Mouse (Mus musculus) neural tube, embryonic 11.5 days (tissue): ENCODE data around the gene Card11. TPM values are rescaled to one million over a fixed set of nuclear protein-coding genes. Genes with fewer than 3 reads are reported as not detected.

Experiments
- ATAC-seq: fragments of 200-750 bp; cut with Nextera tagmentation; 2 replicates; pipeline ENCODE4 v1.8.0; 2017; ENCODE audit warnings: moderate number of reproducible peaks, mild to moderate bottlenecking, moderate TSS enrichment, moderate library complexity; ENCODE audit not compliant: insufficient read depth, low FRiP score, low TSS enrichment
- DNase-seq: peaks from one replicate; pipeline ENCODE4 v3.0.0-alpha.2; 2015; ENCODE audit warnings: low spot score
- H3K27ac ChIP-seq: fragments of 300-500 bp; sonication (generic); 2 replicates; pipeline ENCODE4 v1.5.1; 2014; ENCODE audit warnings: low read depth, mild to moderate bottlenecking, low read length
- H3K27me3 ChIP-seq: fragments of 300-500 bp; sonication (generic); 2 replicates; pipeline ENCODE4 v1.6.1; 2014; ENCODE audit warnings: mild to moderate bottlenecking, low read length, mixed read lengths; ENCODE audit not compliant: control insufficient read depth, insufficient read depth
- H3K36me3 ChIP-seq: fragments of 300-500 bp; sonication (generic); 2 replicates; pipeline ENCODE4 v1.6.1; 2014; ENCODE audit warnings: mild to moderate bottlenecking, low read length, moderate library complexity, mixed read lengths; ENCODE audit not compliant: control insufficient read depth, insufficient read depth
- H3K4me1 ChIP-seq: fragments of 300-500 bp; sonication (generic); 2 replicates; pipeline ENCODE4 v1.6.1; 2014; ENCODE audit warnings: low read length, mixed read lengths; ENCODE audit not compliant: control insufficient read depth, insufficient read depth
- H3K4me2 ChIP-seq: fragments of 300-500 bp; sonication (generic); 2 replicates; pipeline ENCODE4 v1.6.1; 2014; ENCODE audit warnings: low read depth, mild to moderate bottlenecking, moderate library complexity
- H3K4me3 ChIP-seq: fragments of 300-500 bp; sonication (generic); 2 replicates; pipeline ENCODE4 v1.5.1; 2014; ENCODE audit warnings: low read depth, low read length
- H3K9ac ChIP-seq: fragments of 300-500 bp; sonication (generic); 2 replicates; pipeline ENCODE4 v1.6.1; 2014; ENCODE audit warnings: mild to moderate bottlenecking, low read length
- H3K9me3 ChIP-seq: fragments of 300-500 bp; sonication (generic); 2 replicates; pipeline ENCODE4 v1.6.1; 2016; ENCODE audit warnings: low read length; ENCODE audit not compliant: control insufficient read depth
- WGBS: fragments of 180-500 bp; shearing (Covaris S2); extraction: QIAGEN DNeasy Blood & Tissue Kit; methylation state at CpG from one replicate; pipeline ENCODE4 v1.1.7; 2014; 5-methylcytosine and 5-hydroxymethylcytosine counted together
- polyA plus RNA-seq: library from polyadenylated mRNA; unstranded; fragments of >200 nt; fragmentation: Nextera tagmentation; extraction: Ambion mirVana; gene quantifications from 2 replicates; pipeline ENCODE4 v1.2.1, GENCODE M21; 2014

Gene Card11
- polyA plus RNA-seq, 1 experiment from 2014 or later, result 0.09 TPM

- no peak overlapping the region for H3K9ac ChIP-seq
- no peaks in the 10 kb centered on the region; the same call in 1 of the 2 replicates for H3K9me3 ChIP-seq
- H3K4me1 ChIP-seq, result no peaks in the 10 kb centered on the region
- no peak overlapping the region for H3K4me3 ChIP-seq
- no peak overlapping the region for H3K4me2 ChIP-seq
- H3K36me3 ChIP-seq, result no peaks in the 10 kb centered on the region
- no peak overlapping the region for H3K27ac ChIP-seq
- H3K27me3 ChIP-seq, result no peaks in the 10 kb centered on the region
- DNase-seq (no peak), ATAC-seq (no peak)
- WGBS, result 94% methylated on average over 3 of the region's 3 CpGs
These were observed 3.8 kb upstream of the Card11 start for GRCm38 (mm10) chr5:141004078-141004763.

GRCm38 (mm10) chr5:140999178-140999672 is 1.2 kb downstream of the Card11 start:
- DNase-seq (no peak), ATAC-seq (no peak)
- no peak overlapping the region for H3K4me3 ChIP-seq
- no peak overlapping the region for H3K9ac ChIP-seq
- no peaks in the 10 kb centered on the region for H3K27me3 ChIP-seq
- no peaks in the 10 kb centered on the region for H3K36me3 ChIP-seq
- no peak overlapping the region for H3K27ac ChIP-seq
- H3K4me1 ChIP-seq, result no peaks in the 10 kb centered on the region
- WGBS, result 86% methylated on average over 7 of the region's 7 CpGs
- H3K4me2 ChIP-seq, result no peak overlapping the region
- no peaks in the 10 kb centered on the region for H3K9me3 ChIP-seq

- H3K4me1 ChIP-seq, result no peaks in the 10 kb centered on the region
- DNase-seq (no peak), ATAC-seq (no peak)
- no peak overlapping the region for H3K4me3 ChIP-seq
- WGBS, result 84% methylated on average over 4 of the region's 4 CpGs
- H3K9me3 ChIP-seq, result no peaks in the 10 kb centered on the region
- no peaks in the 10 kb centered on the region for H3K36me3 ChIP-seq
- H3K27ac ChIP-seq, result no peak overlapping the region
- H3K4me2 ChIP-seq, result no peak overlapping the region
- H3K27me3 ChIP-seq, result no peaks in the 10 kb centered on the region
- H3K9ac ChIP-seq, result no peak overlapping the region
These were observed 2.6 kb downstream of the Card11 start for GRCm38 (mm10) chr5:140997767-140998166.

GRCm38 (mm10) chr5:140992093-140993070 is 8.0 kb downstream of the Card11 start:
- no peaks in the 10 kb centered on the region for H3K27me3 ChIP-seq
- H3K36me3 ChIP-seq, result no peaks in the 10 kb centered on the region
- no peak overlapping the region for H3K4me3 ChIP-seq
- no peak overlapping the region for H3K4me2 ChIP-seq
- ATAC-seq, result no peak
- no peaks in the 10 kb centered on the region for H3K9me3 ChIP-seq
- no peaks in the 10 kb centered on the region for H3K4me1 ChIP-seq
- 78% methylated on average over 11 of the region's 11 CpGs for WGBS
- DNase-seq, result no peak
- H3K9ac ChIP-seq, result no peak overlapping the region
- H3K27ac ChIP-seq, result no peak overlapping the region

GRCm38 (mm10) chr5:140985311-140986050 is 14.9 kb downstream of the Card11 start:
- peaks cover 4% of the 10 kb centered on the region; the same call in 1 of the 2 replicates for H3K4me1 ChIP-seq
- H3K4me2 ChIP-seq, result no peak overlapping the region
- no peak overlapping the region for H3K4me3 ChIP-seq
- H3K27ac ChIP-seq, result no peak overlapping the region
- no peak overlapping the region for H3K9ac ChIP-seq
- DNase-seq (no peak), ATAC-seq (no peak)
- H3K36me3 ChIP-seq, result no peaks in the 10 kb centered on the region
- 93% methylated on average over 9 of the region's 9 CpGs for WGBS
- H3K9me3 ChIP-seq, result no peaks in the 10 kb centered on the region
- H3K27me3 ChIP-seq, result no peaks in the 10 kb centered on the region

- Histone ChIP-seq H3K4me3 (no peak overlapping the region), H3K9ac (no peak overlapping the region), H3K9me3 (no peaks in the 10 kb centered on the region), H3K4me1 (peaks cover 4% of the 10 kb centered on the region; the same call in 1 of the 2 replicates), H3K27me3 (no peaks in the 10 kb centered on the region), H3K27ac (no peak overlapping the region), H3K4me2 (no peak overlapping the region), H3K36me3 (no peaks in the 10 kb centered on the region)
- 18% methylated on average over 6 of the region's 6 CpGs for WGBS
- DNase-seq, result no peak
- no peak for ATAC-seq
These were observed 19.0 kb downstream of the Card11 start for GRCm38 (mm10) chr5:140981370-140981805.

GRCm38 (mm10) chr5:140980783-140981182 is 19.6 kb downstream of the Card11 start:
- H3K27me3 ChIP-seq, result no peaks in the 10 kb centered on the region
- no peak overlapping the region for H3K27ac ChIP-seq
- H3K36me3 ChIP-seq, result no peaks in the 10 kb centered on the region
- H3K9me3 ChIP-seq, result no peaks in the 10 kb centered on the region
- H3K4me2 ChIP-seq, result no peak overlapping the region
- ATAC-seq, result no peak
- no peak overlapping the region for H3K4me3 ChIP-seq
- H3K4me1 ChIP-seq, result peaks cover 4% of the 10 kb centered on the region; the same call in 1 of the 2 replicates
- no peak for DNase-seq
- WGBS, result 83% methylated on average over 5 of the region's 5 CpGs
- no peak overlapping the region for H3K9ac ChIP-seq

- no peak overlapping the region for H3K4me2 ChIP-seq
- no peak overlapping the region for H3K9ac ChIP-seq
- H3K27ac ChIP-seq, result no peak overlapping the region
- DNase-seq (no peak), ATAC-seq (no peak)
- peaks cover 4% of the 10 kb centered on the region; the same call in 1 of the 2 replicates for H3K4me1 ChIP-seq
- H3K4me3 ChIP-seq, result no peak overlapping the region
- no peaks in the 10 kb centered on the region for H3K36me3 ChIP-seq
- no peaks in the 10 kb centered on the region for H3K9me3 ChIP-seq
- 92% methylated on average over 2 of the region's 2 CpGs for WGBS
- H3K27me3 ChIP-seq, result no peaks in the 10 kb centered on the region
These were observed 20.3 kb downstream of the Card11 start for GRCm38 (mm10) chr5:140980051-140980450.
